Mouse (Mus musculus) lung, postnatal 0 days (tissue): ENCODE measurements around the gene Samd4b.

Experiments used
- CTCF ChIP-seq: IDR thresholded peaks from 2 replicates; pipeline ENCODE4 v1.5.1; 2016; ENCODE audit warnings: antibody characterized with exemption, mild to moderate bottlenecking
- EP300 ChIP-seq: IDR thresholded peaks from 2 replicates; pipeline ENCODE4 v1.6.1; 2016; ENCODE audit warnings: antibody characterized with exemption, mild to moderate bottlenecking, control low read depth

DNA sequence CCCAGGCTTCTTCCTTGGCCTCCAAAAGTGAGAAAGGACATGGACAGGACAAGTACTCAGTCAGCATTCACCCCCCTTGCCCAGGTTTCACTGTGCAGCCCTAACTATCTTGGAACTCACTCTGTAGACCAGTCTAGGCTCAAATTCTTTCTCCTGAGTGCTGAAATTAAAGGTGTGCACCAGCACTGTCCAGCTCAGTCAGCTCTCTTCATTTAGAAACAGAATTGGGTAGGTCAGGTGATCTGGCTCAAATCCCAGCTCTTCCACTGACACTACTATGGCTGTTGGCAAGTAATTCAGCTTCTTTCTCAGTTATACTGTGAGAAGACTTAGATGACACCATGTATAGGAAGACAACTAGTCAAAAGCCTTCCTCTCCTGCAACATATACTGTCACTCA lies 170.2 kb downstream of the Samd4b start:
- TF ChIP-seq CTCF (no peak), EP300 (no peak)
